Mouse (Mus musculus) c-Kit-positive CD71-positive TER-119-positive erythroid progenitor cells, embryonic 14.5 days (primary cell): ENCODE results near the gene Ezr.

Source experiments
- DNase-seq: peaks from one replicate; pipeline ENCODE4 v3.0.0-alpha.2; 2013; ENCODE audit warnings: low spot score

Ezr gene

DNA sequence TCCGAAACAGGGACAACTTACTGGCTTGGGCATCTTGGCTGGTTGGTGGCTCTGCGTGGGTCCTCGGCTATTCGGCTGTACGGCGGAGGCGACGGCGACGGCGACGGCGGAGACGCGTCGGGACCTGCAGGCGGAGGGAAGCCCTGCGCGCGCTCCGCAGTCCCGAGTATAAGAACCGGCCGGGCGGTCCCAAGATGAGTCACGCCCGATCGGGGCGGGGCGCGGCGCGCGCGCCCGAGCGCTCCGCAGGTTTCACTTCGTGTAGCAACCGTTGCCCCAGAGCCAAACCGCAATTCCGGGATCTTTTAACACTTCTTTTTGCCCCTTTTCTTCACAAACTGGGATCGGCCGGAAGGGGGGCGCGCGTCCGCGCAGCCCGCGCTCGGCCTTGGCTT lies at the start of gene Ezr:
TSS of gene Ezr (minus strand) at position 174 of the 395 bp plus-strand sequence.
- peak; percentile 86 for DNase-seq

DNA sequence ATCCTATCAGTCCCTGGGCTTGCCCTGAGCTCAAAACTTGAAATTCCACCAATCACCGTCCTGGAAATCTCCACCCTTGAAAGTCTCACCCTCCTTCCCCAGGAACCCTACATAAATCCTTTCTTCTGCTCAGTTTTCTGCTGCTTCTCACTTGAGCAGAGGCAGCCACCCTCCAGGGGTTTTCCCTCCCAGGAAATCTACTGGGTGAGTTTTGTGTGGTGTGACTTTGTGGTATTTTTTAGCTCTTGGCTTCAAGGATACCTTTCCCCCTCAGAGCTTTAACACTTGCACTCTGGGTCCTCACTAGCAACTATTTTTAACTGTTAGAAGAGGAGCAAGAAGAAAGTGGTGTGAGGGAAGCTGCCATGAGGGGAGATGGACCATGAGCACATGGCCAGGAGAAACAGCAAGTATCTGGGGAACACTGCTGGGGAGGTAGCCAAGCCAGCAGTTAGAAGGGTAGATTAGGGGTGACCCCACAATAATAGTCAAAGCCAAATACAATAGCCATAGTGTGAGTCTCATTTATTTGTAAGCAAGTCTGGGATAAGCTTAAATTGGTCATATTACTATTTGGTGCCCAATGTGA lies 47.5 kb upstream of the Ezr start:
- DNase-seq, result no peak

- no peak for DNase-seq
Observed at GRCm38 (mm10) chr17:6828531-6829150, 46.1 kb upstream of the Ezr start.

DNA sequence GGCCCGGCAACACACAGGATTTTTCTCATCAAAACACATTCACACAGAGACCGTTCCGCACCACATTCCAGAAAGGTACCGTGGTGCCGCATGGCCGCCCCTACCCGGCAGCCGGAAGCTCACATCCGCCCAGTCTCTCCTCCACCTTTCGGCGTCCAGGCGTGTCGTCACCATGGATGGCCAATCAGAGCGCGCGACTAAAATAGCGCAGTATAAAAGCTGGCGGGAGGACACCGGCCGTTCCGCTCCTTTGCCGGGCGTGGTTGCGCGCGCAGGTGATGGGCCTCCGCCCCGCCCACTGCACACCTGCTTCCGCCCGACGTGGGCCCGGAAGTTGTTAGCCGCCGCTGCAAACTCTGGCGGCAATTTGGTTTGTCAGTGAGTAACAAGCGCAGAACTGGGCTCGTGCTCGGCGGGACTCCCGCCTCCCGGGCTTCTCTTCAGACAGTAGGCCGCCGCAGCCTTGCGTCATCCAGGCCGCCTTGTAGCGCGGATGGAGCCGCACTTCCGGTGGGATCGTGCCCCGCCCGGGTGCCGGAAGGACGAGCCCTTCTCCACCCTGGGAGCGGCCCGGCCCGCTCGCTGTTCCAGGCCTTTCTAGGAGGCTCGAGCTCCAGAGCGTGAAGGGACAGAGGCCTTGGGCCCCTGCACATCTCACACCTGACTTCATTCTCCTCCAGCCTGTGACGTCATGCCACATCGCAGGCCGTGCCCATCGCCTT lies 45.3 kb upstream of the Ezr start:
- peak; percentile 99 for DNase-seq

- DNase-seq, result peak; percentile 78
Observed at GRCm38 (mm10) chr17:6827159-6827733, 44.7 kb upstream of the Ezr start.

DNA sequence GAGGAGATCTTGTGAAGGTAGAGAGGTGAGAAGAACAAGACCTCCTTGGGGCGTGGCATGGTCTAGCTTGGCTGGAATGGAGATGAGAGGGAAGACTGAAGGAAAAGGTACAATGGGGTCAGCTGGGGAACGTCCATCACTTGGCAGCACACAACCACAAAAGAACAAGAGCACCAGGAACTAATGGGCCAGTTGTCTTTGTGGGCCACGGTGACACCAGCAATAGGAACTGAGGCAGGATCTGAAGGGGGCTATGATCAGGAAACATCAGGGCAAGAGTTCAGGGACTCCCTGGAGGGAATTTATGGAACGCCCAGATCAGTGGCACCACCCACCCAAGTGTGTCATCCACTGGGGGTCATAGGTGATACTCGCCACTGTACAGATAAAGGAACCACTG lies 34.2 kb upstream of the Ezr start:
- DNase-seq, result no peak

GRCm38 (mm10) chr17:6816151-6816550 lies 33.6 kb upstream of the Ezr start:
- no peak for DNase-seq

- no peak for DNase-seq
Observed at GRCm38 (mm10) chr17:6814656-6815055, 32.1 kb upstream of the Ezr start.

DNA sequence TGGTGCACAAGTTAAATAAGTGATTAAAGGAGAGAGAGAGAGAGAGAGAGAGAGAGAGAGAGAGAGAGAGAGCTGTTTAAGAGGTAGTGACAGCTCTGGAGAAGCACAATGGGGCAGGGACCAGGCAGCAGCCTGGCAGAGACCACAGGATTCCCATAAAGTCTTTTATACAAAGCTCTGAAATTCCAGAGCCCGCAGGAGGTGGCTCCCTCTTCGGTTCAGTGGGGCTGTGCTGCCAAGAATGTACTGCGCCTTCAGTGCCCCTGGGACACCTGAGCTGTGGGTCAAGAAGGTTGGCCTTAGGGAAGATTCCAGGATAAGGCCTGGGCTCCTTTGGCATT lies 30.2 kb upstream of the Ezr start:
- no peak for DNase-seq

DNA sequence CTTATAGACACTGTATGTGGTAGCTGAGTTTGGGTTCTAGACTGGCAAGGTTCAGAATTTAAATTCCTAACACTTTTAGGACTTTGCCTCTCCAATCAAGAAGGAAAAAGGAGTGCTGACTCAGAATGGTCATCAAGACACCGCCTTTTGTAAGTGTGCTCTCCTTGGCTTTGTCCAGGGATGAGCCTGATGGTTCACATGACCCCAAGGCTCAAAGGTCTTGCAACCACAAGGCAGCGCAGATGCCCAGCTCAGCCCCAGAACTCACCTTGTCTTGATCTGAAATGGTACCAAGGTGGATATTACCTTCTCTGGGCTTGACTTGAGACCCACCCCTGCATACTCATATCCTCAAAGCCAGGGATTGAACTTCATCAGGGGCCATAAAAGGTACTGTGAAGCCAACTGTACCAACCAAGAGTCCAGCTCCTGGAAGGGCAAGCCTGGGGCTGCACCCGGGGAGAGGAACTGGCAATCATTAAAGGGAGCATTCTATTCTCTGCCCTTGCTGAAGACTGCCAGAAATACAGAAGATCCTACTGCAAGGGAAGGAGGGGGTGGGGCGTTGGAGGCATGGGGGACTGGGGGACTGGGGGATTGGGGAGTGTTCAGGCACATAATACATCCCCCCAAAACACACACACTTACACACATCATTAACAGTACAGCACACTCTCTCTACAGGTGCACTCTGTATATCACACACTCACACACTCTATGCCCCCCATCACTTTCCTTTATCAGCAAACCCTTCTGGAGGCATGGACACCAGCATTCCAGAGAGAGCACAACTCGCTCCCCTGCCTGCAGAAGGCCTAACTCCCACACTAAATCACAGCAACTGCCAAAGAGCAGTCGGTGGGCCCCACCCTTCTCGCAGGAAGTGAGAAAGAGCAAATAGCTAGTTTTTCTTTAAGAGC lies 29.6 kb upstream of the Ezr start:
- no peak for DNase-seq

DNA sequence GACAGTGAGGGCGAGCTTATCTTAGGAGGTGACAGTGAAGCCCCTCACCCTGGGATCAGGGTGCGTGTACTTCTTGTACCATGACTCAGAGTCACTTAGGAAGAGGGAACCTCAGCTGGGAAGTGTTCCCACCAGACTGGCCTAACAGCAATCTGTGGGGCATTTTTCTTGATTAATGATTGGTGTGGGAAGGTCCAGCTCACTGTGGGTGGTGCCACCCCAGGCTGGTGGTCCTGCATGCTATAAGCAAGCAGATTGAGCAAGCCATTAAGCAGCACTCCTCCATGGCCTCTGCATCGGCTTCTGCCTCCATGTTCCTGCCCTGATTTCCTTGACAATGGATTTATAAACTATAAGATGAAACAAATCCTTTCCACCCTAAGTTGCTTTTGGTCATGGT lies 26.7 kb upstream of the Ezr start:
- DNase-seq, result no peak

DNA sequence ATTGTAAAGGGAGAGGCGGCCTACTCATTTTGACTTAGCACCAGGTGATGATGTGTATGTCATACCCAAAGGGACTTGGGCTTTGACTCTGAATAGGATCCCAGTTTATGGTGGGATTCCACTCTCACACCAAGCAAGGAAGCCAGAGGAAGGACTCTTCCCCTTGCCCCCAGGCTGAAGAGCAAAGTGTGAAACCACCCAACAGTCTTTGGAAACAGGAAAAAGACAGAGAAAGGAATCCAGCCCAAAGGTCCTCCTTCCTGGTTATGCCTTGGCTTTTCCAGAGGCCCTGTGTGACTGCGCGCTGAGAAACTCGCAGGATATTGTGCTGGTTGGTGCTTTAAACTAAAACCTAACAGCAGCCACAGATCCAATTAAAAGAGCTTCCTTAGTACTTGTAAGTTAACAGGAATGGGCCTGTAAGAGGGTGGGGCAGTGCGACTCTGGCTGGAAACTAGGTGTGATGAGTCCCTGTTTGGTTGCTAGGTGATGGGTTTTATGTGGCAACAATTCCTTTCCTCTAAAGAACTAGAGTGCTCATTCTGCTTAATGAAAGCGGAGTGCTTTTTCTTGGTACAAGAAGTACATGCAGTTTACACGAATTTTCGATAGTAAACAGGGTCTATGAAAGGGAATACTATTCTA lies 26.1 kb upstream of the Ezr start:
- no peak for DNase-seq

GRCm38 (mm10) chr17:6807827-6808520 lies 25.4 kb upstream of the Ezr start:
- DNase-seq, result no peak

DNA sequence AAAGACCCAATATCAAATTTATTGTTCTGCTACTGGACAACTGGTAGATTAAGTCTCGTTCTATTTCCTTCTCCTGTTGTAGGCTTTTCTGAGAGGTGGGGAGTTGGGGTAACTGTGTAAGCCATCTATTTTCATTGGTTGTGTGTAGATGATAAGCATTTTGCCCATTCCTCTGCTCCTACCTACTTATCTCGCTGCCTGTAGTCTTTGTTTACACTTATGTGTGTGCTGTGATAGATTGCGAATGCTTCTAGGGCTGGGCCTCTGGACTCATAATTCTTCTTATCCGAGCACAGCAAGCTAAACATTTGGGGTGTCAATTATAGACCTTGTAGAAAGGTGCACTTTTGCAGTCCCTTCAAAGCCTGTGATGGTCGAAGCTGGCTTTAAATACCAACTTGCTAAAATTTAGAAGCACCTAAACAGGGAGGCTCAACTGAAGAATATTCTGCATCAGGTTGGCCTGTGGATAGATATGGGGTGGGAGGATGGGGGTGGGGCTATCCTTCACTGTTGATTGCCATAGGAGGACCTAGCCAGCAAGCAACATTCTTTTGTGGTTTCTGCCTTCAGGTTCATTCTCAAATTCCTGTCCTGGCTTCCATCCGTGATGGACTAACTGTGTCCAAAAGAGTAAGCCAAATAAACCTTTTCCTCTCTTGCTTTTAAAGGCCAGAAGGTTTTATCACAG lies 22.4 kb upstream of the Ezr start:
- DNase-seq, result peak; percentile 65

DNA sequence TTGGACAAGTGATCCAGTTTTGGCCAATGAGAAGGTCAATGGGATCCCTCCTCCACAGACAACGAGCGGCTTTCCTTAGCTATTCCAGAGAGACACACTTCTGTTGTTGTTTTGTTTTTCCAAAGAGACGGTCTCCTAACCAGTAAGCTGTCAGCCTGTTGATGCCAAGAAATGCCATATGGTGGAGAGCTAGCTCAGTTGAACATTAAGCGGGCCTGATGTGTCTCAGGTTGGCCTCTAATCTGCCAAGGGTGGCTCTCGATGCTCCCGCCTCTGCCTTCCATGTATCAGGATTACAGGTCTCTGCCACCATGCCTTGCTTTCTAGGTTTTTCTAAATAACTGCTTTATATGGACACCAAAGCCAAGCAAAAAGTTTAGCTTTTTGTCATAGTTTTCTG lies 21.5 kb upstream of the Ezr start:
- DNase-seq, result no peak

- no peak for DNase-seq
Observed at GRCm38 (mm10) chr17:6803614-6804013, 21.0 kb upstream of the Ezr start.

GRCm38 (mm10) chr17:6798392-6799061 lies 15.9 kb upstream of the Ezr start:
- no peak for DNase-seq

DNA sequence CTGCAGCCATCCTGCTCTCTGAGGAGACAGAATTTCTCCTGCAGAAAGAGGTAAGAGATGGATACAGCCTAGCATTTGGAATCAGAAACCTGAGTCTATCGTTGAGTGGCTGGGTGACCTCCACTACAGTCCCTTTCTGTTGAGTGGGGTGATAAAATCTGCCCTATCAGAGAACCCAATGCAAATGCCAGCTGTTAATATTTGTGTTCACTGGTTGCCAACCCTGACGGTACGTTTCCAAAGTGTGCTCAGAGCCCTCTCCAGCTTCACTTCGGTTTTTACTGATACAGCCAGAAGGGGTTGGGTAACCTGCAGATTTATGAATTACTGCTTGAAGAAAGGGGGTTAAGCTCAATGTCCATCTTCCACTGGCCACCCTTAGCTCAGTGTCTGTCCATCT lies 14.9 kb upstream of the Ezr start:
- no peak for DNase-seq

GRCm38 (mm10) chr17:6794160-6794751 lies 11.7 kb upstream of the Ezr start:
- no peak for DNase-seq
